Mouse (Mus musculus): ENCODE results near the gene Olfr368.

The Olfr368 gene

GRCm38 (mm10) chr2:37326215-37326614 lies at the start of gene Olfr368:
TSS of gene Olfr368 (plus strand) at chr2:37326515.
- no peak for DNase-seq

- no peak for DNase-seq
Observed at GRCm38 (mm10) chr2:37333321-37333720, 7.0 kb downstream of the Olfr368 start.

GRCm38 (mm10) chr2:37338497-37339187 lies 12.3 kb downstream of the Olfr368 start:
- peak; percentile 35 for DNase-seq

- no peak for DNase-seq
Observed at GRCm38 (mm10) chr2:37351671-37352070, 25.4 kb downstream of the Olfr368 start.

DNA sequence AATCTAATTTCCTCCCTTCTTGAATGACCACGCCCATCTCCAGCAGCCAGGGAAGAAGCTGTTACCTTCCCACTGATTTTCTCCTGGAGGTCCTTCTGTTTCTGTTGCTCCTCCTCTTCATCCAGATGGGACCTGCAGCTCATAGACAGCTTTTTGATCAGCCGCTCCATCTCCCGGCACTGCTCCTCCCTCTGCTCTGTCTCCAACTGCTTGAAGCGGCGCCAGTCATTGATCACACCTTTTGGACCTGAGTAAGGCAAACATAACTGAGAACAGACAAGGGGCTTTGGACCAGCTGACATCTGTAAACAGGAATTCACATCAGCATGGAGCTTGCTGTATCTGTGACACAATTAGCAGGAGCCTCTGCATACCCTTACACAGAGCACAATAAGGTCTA lies 29.3 kb downstream of the Olfr368 start:
- no peak for DNase-seq

GRCm38 (mm10) chr2:37358633-37359540 lies 32.6 kb downstream of the Olfr368 start, which contains the start of gene Pdcl:
TSS of gene Pdcl (minus strand) at chr2:37359332.
- DNase-seq = peak; percentile 97

DNA sequence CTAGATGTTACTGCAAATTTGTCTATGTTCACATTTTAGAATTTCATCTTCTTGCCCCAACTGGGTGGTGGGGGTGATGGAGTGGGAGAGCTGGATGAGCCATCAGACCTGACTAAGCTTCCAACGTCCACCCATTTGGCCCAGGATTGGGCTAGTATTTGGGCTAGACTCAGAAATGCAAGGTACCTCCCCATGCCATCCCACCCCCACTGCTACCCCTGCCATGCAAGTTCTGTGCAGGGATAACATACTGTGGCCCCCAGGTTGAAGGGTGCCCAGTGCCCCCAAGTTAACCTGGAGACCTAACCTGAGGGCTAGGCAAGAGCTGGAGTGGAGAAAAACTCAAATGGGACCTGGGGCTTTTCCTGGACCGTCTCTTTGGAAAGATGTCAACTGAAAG lies 33.6 kb downstream of the Olfr368 start:
- DNase-seq = peak; percentile 21

GRCm38 (mm10) chr2:37370651-37371050 lies 44.3 kb downstream of the Olfr368 start:
- no peak for DNase-seq

DNA sequence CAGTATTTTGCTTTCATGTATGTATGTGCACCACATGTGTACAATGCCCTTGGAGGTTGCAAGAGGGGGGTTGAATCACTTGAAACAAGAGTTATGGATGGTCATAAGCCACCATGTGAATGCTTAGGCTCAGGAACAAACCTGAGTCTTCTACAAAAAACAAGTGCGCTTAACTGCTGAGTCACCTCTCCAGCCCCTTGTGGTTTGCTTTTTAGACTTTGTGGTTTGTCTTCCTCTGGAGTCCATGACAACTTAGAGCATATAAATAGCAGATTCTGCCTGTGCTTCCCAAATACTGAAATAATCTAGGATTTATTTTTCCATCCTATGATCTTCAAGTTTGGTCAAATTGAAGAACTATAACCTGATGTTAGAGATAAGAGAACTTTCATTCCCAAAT lies 49.7 kb downstream of the Olfr368 start:
- DNase-seq = no peak

- DNase-seq = peak; percentile 74
Observed at GRCm38 (mm10) chr2:37380189-37380588, 53.9 kb downstream of the Olfr368 start.
